Mouse (Mus musculus) liver, embryonic 11.5 days (tissue): ENCODE measurements at regions not wholly inside any gene's neighbourhood (a gene's known extent, or its start where the extent isn't known, plus 50 kb on each side); places are given as distances from the start of the nearest gene placed in this dataset.

Source experiments
- ATAC-seq: fragments of 200-750 bp; cut with Nextera tagmentation; replicated peaks from 2 replicates; pipeline ENCODE4 v1.8.0; 2017; ENCODE audit warnings: moderate number of reproducible peaks, mild to moderate bottlenecking, moderate TSS enrichment, moderate library complexity; ENCODE audit not compliant: low FRiP score
- DNase-seq: peaks from one replicate; pipeline ENCODE4 v3.0.0-alpha.2; 2017; ENCODE audit warnings: low spot score
- H3K27ac ChIP-seq: fragments of 300-500 bp; sonication (generic); 2 replicates; pipeline ENCODE4 v1.5.1; 2014; ENCODE audit warnings: mild to moderate bottlenecking, low read depth, low read length, control low read depth
- H3K27me3 ChIP-seq: fragments of 300-500 bp; sonication (generic); replicated peaks from 2 replicates; pipeline ENCODE4 v1.6.1; 2014; ENCODE audit warnings: low read length, mixed read lengths; ENCODE audit not compliant: control insufficient read depth, insufficient read depth
- H3K36me3 ChIP-seq: fragments of 300-500 bp; sonication (generic); 2 replicates; pipeline ENCODE4 v1.6.1; 2014; ENCODE audit warnings: mild to moderate bottlenecking, low read length, moderate library complexity, mixed read lengths; ENCODE audit not compliant: control insufficient read depth, insufficient read depth
- H3K4me1 ChIP-seq: fragments of 300-500 bp; sonication (generic); replicated peaks from 2 replicates; pipeline ENCODE4 v1.6.1; 2014; ENCODE audit warnings: low read length, mixed read lengths; ENCODE audit not compliant: control insufficient read depth, insufficient read depth
- H3K4me2 ChIP-seq: fragments of 300-500 bp; sonication (generic); 2 replicates; pipeline ENCODE4 v1.6.1; 2014; ENCODE audit warnings: mild to moderate bottlenecking, control low read depth, moderate library complexity
- H3K4me3 ChIP-seq: fragments of 300-500 bp; sonication (generic); 2 replicates; pipeline ENCODE4 v1.5.1; 2014; ENCODE audit warnings: low read depth, low read length, control low read depth
- H3K9ac ChIP-seq: fragments of 300-500 bp; sonication (generic); 2 replicates; pipeline ENCODE4 v1.6.1; 2014; ENCODE audit warnings: low read depth, low read length, control low read depth
- H3K9me3 ChIP-seq: fragments of 300-500 bp; sonication (generic); 2 replicates; pipeline ENCODE4 v1.6.1; 2016; ENCODE audit warnings: low read length, inconsistent platforms, mixed read lengths; ENCODE audit not compliant: control insufficient read depth
- WGBS: fragments of 180-500 bp; shearing (Covaris S2); extraction: QIAGEN DNeasy Blood & Tissue Kit; methylation state at CpG from one replicate; pipeline ENCODE4 v1.1.7; 2014; 5-methylcytosine and 5-hydroxymethylcytosine counted together

GRCm38 (mm10) chr12:71481899-71482593 lies 172.4 kb downstream of the Dact1 start:
- H3K27ac ChIP-seq: no peak overlapping the region

GRCm38 (mm10) chr12:71482619-71483018 lies 172.9 kb downstream of the Dact1 start:
- DNase-seq (no peak), ATAC-seq (no peak)
- Histone ChIP-seq H3K9ac (no peak overlapping the region), H3K36me3 (no peaks in the 10 kb centered on the region), H3K9me3 (no peaks in the 10 kb centered on the region), H3K27me3 (no peaks in the 10 kb centered on the region), H3K4me1 (peaks cover 9% of the 10 kb centered on the region), H3K4me2 (no peak overlapping the region), H3K27ac (no peak overlapping the region), H3K4me3 (no peak overlapping the region)
- 25% methylated on average over 2 of the region's 2 CpGs for WGBS

More at GRCm38 (mm10) chr12:71481899-71482593, 172.4 kb downstream of the Dact1 start:
- H3K4me1 ChIP-seq: peaks cover 11% of the 10 kb centered on the region
- H3K9me3 ChIP-seq: no peaks in the 10 kb centered on the region
- 67% methylated on average over 9 of the region's 9 CpGs for WGBS
- no peaks in the 10 kb centered on the region for H3K27me3 ChIP-seq
- H3K4me2 ChIP-seq: no peak overlapping the region
- DNase-seq: no peak
- no peak overlapping the region for H3K9ac ChIP-seq
- no peaks in the 10 kb centered on the region for H3K36me3 ChIP-seq
- H3K4me3 ChIP-seq: no peak overlapping the region
- no peak for ATAC-seq

DNA sequence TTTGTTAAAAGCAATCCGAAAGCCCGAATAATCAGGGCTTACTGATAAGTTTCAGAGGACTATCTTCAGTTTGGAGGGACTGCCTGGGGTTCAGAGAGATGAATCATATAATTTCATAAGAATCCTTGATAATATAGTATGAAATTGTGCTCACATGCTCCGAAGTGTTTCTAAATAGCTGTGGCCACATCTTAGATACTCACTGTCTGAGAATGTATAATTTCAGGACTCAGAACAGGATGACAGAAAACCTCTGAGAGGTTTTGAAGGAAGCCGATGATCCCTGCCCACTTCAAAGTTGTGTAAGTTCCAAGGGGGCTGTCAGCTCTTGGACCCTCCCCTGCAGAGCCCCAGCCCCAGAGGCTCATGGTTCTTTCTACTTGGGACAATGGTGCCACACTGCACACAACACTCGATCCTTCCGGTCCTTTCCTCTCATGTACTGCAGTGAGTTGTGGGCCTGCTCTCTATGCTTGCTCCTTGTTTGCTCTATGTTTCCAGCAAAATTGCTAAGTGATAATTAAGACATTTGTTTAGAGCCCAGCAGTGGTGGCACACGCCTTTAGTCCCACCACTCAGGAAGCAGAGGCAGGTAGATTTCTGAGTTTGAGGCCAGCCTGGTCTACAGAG lies 174.0 kb downstream of the Dact1 start:
- 75% methylated on average over 7 of the region's 7 CpGs for WGBS
- Histone ChIP-seq H3K36me3 (no peaks in the 10 kb centered on the region), H3K9ac (no peak overlapping the region), H3K27ac (no peak overlapping the region; the same call in 1 of the 2 replicates), H3K4me3 (no peak overlapping the region), H3K27me3 (no peaks in the 10 kb centered on the region), H3K4me2 (no peak overlapping the region), H3K4me1 (peaks cover 7% of the 10 kb centered on the region), H3K9me3 (no peaks in the 10 kb centered on the region)
- DNase-seq (no peak), ATAC-seq (no peak)

DNA sequence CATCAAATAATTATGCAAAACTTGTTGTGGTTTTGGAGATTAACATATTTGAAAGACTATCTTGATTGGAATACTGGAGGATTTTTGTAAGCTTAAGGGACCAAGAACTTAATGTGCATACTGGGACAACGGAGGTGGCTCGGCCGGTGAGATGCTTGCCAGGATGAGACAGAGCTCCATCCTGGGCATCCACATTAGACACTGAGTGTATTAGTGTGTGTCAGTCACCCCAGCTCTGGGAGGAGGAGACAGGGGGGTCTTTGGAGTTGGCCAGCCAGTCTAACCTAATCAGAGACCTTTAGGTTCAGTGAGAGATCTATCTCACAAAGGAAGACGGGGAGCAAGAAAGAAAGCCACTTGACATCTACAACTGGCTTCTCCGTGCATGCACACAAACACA lies 174.6 kb downstream of the Dact1 start:
- ATAC-seq: no peak
- Histone ChIP-seq H3K4me1 (peaks cover 7% of the 10 kb centered on the region), H3K4me2 (no peak overlapping the region), H3K9me3 (no peaks in the 10 kb centered on the region), H3K27me3 (no peaks in the 10 kb centered on the region), H3K9ac (no peak overlapping the region), H3K4me3 (no peak overlapping the region), H3K27ac (no peak overlapping the region), H3K36me3 (no peaks in the 10 kb centered on the region)
- no peak for DNase-seq
- WGBS: 89% methylated on average over 5 of the region's 5 CpGs

DNA sequence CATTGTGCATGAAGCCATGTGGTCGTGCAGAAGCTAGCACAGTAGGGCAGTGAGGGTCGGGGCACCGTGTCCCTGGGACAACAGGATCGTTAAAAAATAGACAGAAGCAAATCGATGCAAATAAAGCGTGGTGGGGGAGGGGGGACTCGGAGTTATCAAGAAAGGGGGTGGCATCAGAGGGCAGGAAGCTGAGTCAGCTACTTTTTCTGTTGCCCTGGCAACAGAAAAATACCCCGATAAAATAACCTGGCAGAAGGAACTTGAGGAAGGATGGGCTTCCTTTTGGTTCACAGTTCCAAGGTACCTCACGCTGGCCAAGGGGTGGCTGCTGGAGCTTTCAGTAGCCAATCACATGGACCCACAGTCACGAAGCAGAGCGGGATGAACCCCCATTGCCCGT lies 176.4 kb downstream of the Dact1 start:
- H3K4me3 ChIP-seq: no peak overlapping the region
- ATAC-seq (no peak), DNase-seq (no peak)
- no peak overlapping the region for H3K27ac ChIP-seq
- H3K27me3 ChIP-seq: no peaks in the 10 kb centered on the region
- peaks cover 7% of the 10 kb centered on the region for H3K4me1 ChIP-seq
- 85% methylated on average over 12 of the region's 12 CpGs for WGBS
- no peaks in the 10 kb centered on the region for H3K36me3 ChIP-seq
- no peak overlapping the region for H3K9ac ChIP-seq
- H3K9me3 ChIP-seq: no peaks in the 10 kb centered on the region
- H3K4me2 ChIP-seq: no peak overlapping the region

- Histone ChIP-seq H3K27ac (no peak overlapping the region), H3K36me3 (no peaks in the 10 kb centered on the region), H3K9me3 (no peaks in the 10 kb centered on the region), H3K27me3 (no peaks in the 10 kb centered on the region), H3K4me3 (no peak overlapping the region), H3K4me1 (peaks cover 1% of the 10 kb centered on the region; the same call in 1 of the 2 replicates), H3K4me2 (no peak overlapping the region), H3K9ac (no peak overlapping the region)
- DNase-seq: no peak
- no peak for ATAC-seq
- 69% methylated on average over 6 of the region's 6 CpGs for WGBS
Measured at GRCm38 (mm10) chr12:71487591-71488435, 178.1 kb downstream of the Dact1 start.

GRCm38 (mm10) chr12:71489295-71489694 lies 179.6 kb downstream of the Dact1 start:
- H3K27me3 ChIP-seq: no peaks in the 10 kb centered on the region
- no peaks in the 10 kb centered on the region for H3K4me1 ChIP-seq
- H3K27ac ChIP-seq: no peak overlapping the region
- no peak overlapping the region for H3K4me3 ChIP-seq
- no peak overlapping the region for H3K4me2 ChIP-seq
- no peaks in the 10 kb centered on the region for H3K36me3 ChIP-seq
- no peaks in the 10 kb centered on the region for H3K9me3 ChIP-seq
- WGBS: 87% methylated on average over 7 of the region's 7 CpGs
- no peak for DNase-seq
- no peak for ATAC-seq
- no peak overlapping the region for H3K9ac ChIP-seq

GRCm38 (mm10) chr12:71494803-71495293 lies 185.2 kb downstream of the Dact1 start:
- Histone ChIP-seq H3K9ac (no peak overlapping the region), H3K27ac (no peak overlapping the region), H3K4me2 (no peak overlapping the region), H3K27me3 (no peaks in the 10 kb centered on the region), H3K4me3 (no peak overlapping the region), H3K36me3 (no peaks in the 10 kb centered on the region), H3K4me1 (no peaks in the 10 kb centered on the region), H3K9me3 (no peaks in the 10 kb centered on the region)
- ATAC-seq (no peak), DNase-seq (no peak)
- 77% methylated on average over 10 of the region's 10 CpGs for WGBS
